Mouse (Mus musculus) inflammation-experienced regulatory T-cells, adult 6 months (primary cell): ENCODE measurements around the gene Alad. TPM values are rescaled to one million over a fixed set of nuclear protein-coding genes. Genes with fewer than 3 reads are reported as not detected.
A peak's percentile ranks its signal among the peaks of the same experiment; 100 is the strongest.

ENCODE experiments used
- ATAC-seq: one replicate; pipeline ENCODE4 v1.8.0; 2017
- polyA plus RNA-seq, 3 experiments: library from polyadenylated mRNA; unstranded; fragments of 100-300 nt; shearing (Covaris generic); gene quantifications; one replicate each; pipeline ENCODE4 v1.2.1; 2017

Gene Alad
- polyA plus RNA-seq, 3 experiments from 2014 or later, result 75.5 to 92.5 (median 76.8) TPM

DNA sequence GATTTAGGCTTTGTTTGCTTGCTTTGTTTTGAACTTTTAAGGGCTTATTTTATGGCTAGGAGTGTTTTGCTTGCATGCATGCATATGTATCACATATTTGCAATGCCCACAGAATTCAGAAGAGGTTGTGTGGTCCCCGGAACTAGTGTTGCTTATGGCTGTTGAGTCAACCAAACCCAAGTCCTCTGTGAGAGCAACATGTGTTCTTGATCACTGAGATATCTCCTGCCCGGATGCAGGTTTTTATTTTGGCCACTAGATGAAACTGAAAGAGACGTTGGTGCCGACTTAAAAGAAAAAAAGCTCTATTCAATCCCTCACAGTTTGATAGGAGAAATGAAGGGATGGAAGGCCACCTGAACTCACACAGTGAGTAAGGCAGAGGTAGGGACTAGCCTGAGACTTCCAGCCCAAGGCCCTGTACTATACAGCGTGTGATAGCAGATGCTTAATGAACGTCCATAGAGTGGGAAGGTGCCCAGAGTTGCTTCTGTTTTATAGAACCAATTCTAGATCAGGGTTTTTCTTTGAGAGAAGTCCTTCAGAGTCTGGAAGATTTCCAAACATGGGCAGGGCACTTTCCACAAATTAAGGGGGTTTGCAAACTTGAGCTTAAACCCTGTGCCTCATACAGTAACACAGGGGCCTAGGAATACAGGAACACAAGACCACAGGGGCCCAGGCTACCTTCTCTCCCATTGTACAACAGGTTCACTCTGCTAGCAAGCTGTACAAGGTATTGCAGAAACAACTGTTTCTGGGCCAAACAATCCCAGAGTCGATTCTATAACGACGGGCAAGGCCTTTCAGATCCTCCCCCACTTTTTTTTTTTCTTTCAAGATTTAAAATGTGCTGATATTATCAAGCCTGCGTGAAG is 1.9 kb downstream of the Alad start:
- peak; percentile 6 for ATAC-seq

DNA sequence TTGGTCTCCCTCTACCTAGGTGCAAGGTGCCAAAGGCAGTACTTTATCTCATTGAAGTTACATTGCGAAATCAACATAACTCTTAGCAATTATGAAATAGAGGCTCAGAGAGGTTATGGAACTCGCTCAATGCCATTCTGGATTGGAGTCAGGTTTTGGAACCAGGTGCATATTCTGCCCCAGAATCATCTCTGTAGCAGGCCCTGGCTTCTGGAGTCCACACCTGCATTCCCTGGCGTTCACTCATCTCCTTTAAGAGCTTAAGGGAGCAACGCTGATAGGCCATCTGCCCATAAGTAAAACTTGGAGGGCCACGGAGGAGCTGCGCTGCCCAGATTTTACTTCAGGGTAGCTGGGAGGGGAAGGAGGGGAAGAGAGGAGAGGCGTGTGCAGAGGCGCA is 2.7 kb downstream of the Alad start:
- no peak for ATAC-seq

DNA sequence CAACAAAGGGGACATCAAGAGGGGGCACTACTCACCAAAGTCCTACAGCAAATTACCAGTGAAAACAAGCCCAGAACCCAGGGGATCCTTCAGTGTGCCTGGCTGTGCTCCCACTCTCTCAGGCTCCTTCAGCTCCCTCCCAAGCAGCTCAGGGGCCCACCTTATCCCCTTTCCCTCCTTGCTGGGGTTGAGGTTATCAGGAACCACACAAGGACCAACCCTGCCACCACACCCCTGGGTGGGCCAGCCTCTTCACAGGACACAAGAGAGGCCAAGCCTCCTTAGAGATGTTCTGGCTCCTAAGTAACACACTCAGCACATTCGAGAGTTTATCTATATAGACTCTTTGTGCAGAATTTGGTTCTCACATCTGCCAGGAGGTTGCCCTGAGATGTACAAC is 3.1 kb downstream of the Alad start:
- ATAC-seq, result no peak

DNA sequence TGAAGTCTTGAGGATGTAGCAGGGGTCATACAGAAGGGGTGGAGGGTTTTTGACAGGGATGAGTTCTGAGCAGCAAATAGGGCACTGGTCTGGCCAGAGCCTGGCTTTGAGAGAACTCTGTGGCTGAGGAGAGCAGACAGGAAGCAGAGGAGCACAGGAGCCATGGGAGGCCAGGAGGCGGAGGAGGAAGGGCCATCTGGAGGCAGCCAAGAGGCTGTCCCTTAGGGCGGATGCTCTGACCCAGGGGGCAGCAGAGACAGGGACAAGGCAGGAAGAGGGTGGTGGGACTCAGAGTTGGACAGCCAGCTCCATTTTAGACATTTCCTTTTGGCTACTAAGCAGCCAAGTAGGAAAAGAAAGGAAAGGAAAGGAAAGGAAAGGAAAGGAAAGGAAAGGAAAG is 3.6 kb downstream of the Alad start:
- ATAC-seq, result no peak

DNA sequence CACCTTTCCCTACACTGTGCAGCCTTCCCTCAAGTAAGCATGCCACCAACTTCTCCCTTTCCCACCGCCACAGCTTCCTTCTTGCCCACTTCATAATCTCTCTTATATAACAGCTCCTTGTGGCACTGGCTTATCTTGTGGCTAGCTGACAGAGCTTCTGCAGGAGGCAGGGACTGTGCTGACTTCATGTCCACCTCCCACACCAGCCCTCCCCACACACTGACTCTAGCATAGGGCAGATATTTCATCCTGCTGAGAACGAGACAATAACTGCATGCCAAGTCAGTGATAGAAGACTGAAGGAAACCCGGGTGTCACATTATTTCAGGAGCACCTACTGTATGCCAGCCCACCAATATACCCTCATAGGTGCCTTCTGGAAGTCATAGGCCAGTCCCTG is 4.2 kb downstream of the Alad start:
- no peak for ATAC-seq

DNA sequence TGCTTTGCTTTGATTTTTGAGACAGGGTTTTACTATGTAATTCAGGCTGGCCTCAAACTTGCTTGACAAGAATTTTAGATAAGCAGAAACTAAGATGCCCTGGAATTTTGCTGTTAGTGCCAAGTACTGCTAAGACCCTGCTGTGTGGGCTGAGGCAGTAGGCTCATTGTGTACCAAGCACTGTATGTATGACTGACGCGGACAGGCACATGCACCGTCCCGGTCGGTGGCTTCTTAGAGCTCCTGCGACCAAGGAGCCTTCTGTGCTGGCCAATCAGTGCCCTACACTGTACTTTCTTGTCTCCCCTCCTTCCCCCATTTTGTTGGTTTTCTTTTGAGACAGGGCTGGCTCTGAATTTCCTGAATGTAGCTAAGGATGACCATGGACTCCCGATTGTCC is 4.7 kb downstream of the Alad start:
- ATAC-seq, result no peak

DNA sequence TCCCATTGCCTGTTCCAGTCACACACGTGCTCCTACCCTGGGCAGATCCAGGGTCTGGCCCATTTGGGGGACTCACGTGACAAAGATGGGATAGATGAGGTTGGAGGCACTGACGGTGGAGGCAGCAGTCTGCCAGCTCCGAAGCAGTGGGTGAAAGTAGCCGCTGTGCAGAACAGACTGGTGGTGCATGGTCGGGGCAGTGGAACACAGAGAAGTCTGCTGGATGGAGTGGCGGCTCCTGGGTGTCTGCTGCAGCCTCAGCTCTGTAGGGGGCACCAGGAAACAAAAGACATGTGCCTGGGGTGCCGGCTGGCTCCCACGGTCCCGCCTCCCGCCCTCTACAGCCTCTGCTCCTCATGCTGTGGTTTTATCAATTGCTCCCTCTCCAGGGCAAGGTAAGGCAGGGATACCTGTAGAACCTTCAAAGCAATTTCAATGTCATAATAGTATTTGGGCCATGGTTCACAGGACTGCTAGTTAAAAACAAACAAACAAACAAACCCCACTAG is 5.7 kb downstream of the Alad start:
- ATAC-seq, result no peak

DNA sequence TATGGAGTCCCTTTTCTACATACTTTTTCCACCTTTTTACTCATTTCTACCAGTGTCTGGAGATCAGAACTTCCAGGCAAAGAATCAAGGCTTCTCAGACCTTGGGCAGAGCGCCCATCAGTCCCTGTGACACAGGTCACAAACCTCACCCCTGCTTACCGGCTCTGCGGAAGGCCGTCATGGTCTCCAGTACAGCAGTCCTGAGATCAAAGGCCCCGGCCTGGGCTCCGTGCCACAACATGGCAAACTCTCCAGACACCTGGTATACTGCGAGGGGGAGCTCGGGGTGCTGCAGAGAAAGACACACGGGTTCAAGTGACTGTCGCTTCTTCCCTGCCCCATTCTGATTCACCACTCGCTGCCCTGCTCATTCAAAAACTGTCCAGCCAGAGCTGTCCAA is 9.8 kb downstream of the Alad start:
- no peak for ATAC-seq

DNA sequence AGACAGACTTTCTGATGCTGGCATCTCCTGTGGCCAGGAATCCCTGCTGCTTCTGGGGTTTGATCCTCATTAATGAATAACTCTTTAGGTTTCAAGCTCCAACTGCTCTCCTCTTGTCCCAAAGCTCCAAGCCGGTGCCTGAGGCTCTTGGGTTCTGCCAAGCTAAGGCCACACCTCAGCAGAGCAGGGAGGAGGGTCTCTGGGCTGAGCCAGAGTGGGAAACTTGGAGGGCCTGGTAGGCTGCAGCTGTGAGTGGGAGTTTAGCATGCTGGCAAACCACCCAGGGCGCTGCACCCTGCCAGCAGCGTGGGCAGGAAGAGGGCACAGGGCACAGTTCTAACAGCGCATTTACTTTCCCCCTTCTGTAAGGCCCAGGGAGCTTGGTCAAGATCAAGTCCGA is 10.9 kb downstream of the Alad start:
- no peak for ATAC-seq

DNA sequence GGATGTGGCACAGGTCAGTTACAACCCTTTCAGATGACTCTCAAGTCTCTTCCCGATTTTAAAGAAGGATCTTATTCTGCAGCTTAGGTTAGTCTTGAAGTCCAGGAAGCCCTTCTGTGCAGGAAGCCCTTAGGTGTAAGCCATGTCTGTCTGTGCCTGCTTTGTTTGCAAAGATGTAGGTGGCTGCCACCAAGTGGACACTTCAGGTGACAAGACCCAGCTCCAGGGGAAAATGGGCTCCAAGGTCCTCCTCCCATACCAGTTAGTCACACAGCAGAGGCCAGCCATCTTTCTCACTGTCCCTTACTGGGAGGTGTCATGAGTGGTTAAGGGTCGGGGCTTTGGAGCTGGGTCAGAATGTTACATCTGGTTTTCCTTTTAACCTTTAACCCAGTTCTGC is 12.9 kb downstream of the Alad start:
- ATAC-seq, result peak; percentile 47

DNA sequence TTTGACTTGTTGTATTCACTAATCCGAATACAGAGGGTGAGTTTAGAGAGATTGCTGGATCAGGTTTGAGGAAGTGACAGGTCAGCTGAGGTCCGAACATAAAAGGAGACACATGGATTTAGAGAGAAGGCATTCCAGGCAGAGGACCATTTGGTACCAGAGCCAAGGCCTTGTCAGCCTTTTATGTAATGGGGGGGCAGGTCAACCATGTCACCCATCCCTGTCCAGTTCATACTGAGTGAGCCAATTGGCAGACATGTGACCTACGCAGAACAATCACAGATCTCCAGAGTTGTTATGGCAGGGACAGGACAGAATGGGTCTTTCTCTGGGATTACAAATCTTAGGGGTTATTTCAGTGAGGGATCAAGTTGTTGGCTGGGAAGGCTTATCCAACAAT is 13.7 kb downstream of the Alad start:
- no peak for ATAC-seq

DNA sequence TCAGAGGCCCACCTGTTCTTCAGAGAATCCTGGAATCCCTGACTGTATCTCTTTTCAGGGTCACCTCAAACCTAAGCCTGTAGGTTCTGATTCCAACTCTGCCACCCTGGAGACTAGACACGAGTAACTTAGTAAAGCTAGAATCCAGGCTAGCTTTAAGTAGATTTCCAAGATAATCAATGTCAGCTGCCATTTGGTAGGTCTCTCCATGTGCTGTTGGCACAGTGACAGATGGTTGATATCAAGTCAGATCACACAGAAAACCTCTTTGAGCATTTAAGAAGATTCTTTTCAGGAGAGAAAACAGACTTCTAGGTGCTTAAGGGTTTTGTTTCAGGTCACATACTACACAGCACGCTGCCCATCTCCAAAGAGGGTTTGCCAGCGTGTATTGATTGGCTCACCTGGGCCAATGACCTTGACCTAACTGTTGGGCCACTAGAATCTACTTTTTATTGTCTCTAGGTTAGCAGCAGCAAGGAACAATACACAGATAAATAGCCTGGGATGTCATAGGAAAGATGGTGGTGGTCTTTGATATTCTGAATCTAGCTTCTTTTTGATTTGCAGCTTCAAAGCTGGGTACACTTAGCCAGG is 16.2 kb downstream of the Alad start, which contains the start of gene Hdhd3:
Gene Hdhd3, minus strand, starts transcription at position 94 of the 597 bp plus-strand sequence.
- no peak for ATAC-seq

DNA sequence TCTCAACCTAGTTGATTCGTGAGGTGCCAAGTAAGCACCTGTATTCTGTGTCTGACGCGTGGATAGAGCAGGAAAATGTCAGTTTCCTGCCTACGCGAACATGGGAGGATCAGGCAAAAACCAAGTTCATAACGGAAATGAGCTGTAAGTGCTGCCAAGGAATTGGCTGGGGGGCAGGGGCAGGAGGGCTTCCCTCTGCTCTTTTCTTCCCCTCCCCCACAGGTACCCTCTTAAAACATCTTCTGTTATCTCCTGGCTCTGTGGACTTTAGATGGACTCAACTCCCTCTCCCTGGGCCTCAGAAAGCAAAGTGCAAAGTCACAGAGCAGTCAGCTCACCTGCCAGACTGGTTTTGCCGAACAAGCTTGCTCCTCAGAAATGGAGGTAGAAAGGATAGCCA is 16.7 kb downstream of the Alad start:
- ATAC-seq, result peak; percentile 54

DNA sequence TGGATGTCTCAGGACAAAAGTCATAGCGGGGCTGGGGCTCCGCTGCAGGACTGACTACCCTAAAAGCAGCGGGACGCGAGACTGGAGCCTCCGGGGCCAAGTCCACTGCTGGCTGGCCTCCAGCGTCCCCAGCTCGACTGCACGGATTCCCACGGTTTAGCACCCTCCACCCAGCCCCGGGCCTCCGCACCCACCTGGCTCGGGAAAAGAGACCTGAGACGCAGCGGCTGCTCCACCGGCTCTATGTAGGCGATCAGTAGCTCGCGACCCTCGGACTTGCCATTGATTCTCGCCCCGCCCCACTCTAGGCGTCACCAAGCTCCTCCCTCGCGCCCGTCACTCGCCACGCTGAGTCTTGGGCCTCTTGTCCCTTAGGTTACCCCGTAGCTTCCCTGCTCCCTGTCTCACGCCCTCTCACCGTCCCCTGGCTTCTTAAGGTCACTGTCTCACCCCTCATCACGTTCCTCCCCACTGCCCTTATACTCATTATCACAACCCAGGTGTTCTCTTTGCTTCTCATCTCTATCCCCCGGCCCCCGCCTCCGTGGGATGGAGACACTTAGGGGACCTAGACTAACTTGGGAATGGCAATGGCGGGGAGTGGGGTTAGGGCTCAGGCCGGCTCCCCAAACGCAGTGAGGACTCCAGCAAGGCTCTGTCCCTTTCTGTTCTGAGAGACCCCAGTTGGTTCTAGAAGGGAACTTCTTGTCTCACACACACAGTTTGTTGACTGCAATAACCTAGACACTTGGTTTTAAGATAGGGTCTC is 17.6 kb downstream of the Alad start:
- ATAC-seq, result peak; percentile 75

DNA sequence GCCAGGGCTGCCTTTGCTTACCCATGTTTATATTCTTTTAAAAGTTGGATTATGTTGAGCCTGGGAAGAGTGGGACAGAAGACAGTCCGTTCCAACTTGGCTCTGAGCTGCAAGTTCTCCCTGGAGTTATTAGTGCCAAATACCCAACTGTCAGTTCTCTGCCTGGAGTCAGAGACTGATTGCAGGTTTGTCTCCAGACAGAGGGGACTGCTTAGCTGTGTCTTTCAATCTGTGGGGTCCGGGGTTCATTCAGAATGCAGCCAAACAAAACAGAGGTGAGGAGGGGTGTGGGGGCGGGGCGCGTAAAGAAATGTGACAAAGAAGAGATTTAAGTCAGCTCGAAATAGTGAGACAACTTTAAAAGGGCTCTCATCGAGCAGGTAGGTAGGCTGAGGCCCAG is 18.2 kb downstream of the Alad start:
- ATAC-seq, result peak; percentile 22

DNA sequence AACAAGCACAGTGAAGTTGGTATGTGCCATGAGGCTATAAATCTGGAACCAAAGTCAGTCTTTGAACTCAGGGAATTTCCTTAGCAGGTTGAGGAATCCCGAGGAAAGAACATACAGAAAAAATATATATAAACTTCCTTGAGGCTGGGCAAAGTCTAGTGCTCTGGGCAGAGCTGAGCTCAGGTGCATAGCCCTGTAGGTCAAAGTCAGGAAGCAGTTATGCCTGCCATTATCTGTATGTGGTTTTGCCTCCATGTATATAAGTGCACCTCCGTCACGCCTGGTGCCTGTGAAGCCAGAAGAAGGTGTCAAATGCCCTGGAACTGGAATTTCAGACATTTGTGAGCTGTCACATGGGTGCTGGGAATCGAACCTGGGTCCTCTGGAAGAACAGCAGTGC is 18.9 kb downstream of the Alad start:
- no peak for ATAC-seq

DNA sequence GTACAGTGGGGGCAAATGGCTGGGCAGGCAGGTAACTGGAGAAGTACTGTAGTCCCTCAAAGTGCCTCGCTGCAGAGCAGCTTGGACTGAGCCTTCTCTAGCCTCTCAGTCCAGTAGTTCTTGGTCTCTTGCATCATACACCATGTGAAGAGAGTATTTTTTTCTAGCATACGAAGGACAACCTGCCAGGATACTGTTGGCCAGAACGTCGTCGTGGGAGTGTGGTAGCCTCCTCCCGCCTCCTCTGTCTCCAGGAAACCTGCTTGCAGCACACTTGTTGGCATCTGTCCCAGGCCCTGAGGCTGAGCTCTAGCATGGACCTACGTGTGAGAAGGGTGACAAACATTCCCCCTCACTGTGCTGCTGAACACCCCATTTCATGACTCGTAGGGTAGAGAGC is 22.9 kb downstream of the Alad start:
- no peak for ATAC-seq

DNA sequence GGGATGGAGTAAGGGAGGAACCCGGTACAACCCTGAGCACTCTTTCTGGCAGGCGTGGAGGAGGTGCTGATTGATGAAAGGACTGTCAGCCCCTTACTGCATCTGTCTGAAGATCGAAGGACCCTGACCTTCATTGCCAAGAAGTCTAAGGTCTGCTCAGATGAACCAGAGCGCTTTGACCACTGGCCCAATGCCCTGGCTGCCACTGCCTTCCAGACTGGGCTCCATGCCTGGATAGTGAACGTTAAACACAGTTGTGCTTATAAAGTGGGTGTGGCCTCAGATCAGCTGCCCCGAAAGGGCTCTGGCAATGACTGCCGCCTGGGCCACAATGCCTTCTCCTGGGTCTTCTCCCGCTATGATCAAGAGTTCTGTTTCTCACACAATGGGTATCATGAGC is 23.8 kb downstream of the Alad start:
- ATAC-seq, result no peak

DNA sequence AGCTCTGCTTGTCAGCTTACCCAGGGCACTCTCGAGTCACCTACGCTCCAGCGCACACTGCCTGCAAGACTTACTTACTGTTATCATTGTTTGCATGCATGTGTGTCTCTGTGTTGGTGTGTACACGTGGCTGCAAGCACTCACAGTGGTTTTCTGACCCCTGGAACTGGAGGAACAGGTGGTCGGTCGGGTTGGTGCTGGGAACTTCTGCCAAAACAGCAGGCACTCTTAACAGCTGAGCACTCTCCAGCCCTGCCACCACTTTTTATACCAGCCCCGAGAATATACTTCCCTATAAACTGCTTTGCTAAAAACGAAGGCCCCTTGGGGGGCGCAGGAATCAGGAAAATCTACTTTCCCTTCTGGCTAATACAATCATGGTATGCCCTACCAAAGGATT is 25.5 kb downstream of the Alad start:
- no peak for ATAC-seq

DNA sequence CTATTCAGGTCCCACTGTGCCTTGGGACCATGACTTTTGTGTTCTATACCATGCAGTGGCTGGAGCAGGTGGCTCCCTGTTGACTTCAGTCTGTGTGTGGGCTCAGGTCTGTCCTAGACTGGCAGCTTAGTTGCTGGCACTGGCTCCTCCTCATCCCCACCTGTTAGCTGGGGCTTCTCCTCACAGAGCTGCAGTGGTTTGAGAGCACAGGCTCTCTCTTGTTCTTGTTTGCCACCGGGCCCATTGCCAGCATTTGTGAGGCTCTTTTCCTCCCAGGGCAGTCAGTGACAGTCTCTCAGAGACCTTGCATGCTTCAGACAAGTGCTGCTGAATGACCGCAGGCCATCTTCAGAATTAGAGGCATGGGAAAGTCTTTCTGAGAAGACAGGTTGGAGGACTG is 27.0 kb downstream of the Alad start:
- ATAC-seq, result no peak

DNA sequence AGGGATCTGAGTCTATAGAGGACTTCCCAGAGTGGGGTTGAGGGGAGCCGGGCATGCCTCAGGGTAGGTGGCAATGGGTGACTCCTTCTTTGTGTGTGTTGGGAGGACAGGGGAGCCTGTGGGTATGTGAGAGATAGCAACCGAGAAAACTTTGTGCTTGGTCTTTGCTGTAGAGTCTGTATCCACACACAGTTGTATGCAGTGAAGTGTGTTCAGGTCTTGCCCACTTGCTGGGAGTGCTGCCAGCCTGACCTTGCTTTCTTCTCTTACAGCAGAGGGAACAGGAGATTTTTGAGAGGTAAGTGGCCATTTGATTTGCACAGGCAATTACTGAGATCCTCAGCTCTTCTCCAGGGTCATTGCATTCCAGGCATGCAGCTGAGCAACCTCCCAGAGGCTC is 31.8 kb downstream of the Alad start:
- no peak for ATAC-seq

DNA sequence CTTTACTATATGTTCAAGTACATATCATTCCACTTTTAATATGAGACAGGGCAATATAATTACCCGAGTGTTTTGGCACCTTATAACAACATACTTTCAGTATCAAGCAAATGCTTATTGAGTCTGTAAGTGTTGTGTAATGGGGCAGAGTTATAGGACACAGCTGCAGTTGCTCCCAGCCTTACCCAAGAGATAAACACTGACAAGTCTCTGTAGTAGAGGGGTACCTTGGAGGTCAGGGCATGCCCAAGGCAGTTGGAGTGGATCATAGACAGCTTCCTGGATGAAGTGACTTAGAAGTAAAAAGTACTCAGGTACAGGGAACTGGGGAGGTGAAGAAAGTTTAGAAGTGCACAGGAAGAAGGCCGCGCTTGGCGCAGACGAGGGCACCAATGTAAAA is 32.5 kb downstream of the Alad start:
- ATAC-seq, result no peak

DNA sequence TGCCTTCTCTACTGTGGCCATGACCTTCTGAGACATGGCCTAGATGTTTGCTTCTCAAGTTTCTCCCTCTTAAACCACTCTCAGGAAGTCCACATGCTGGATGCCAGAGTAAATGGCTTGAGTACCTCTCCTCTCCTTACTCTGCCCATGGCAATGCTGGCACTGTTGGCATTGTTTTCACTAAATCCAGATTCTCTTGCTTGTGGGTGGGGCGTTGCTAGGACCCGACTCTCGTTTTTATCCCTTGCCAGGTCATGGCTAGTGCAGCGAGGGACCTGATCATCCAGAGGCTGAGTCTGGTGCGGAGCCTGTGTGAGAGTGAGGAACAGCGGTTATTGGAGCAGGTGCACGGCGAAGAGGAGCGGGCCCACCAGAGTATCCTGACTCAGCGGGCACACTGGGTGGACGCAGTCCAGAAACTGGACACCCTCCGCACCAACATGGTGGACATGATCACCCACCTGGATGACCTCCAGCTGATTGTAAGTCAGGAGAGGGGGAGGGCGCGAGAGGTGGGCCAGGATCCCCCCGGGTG is 33.5 kb downstream of the Alad start:
- ATAC-seq, result no peak
